Mouse (Mus musculus) CH12.LX (cell line): ENCODE results near the gene Casq2. TPM values are rescaled to one million over a fixed set of nuclear protein-coding genes. Genes with fewer than 3 reads are reported as not detected.

Experiments used
- DNase-seq: peaks from one replicate; pipeline ENCODE4 v3.0.0-alpha.2; 2013; ENCODE audit errors: extremely low read depth
- H3K27ac ChIP-seq: 2 replicates; pipeline ENCODE4 v1.5.1; 2012; ENCODE audit warnings: low read depth, mild to moderate bottlenecking, control low read depth, moderate library complexity; ENCODE audit not compliant: insufficient read depth
- H3K27me3 ChIP-seq: replicated peaks from 2 replicates; pipeline ENCODE3; 2012; ENCODE audit warnings: inconsistent platforms
- H3K36me3 ChIP-seq, 2 experiments: replicated peaks in 1 of 2; 2 replicates each; pipeline versions ENCODE3 to v1.6.1; 2012; ENCODE audit warnings: inconsistent platforms in 1 of 2, low read length in 1 of 2, mild to moderate bottlenecking in 1 of 2, mixed read lengths in 1 of 2, moderate library complexity in 1 of 2; ENCODE audit not compliant: control insufficient read depth in 1 of 2, insufficient read depth in 1 of 2
- H3K4me1 ChIP-seq, 2 experiments: 2 replicates each; pipeline ENCODE4 v1.6.1; 2012; ENCODE audit warnings: inconsistent platforms in 1 of 2, moderate library complexity in 1 of 2; ENCODE audit not compliant: insufficient read depth in 2 of 2, control insufficient read depth in 1 of 2
- H3K4me2 ChIP-seq: 2 replicates; pipeline ENCODE4 v1.6.1; 2012; ENCODE audit warnings: low read depth, mild to moderate bottlenecking, control low read depth; ENCODE audit not compliant: poor library complexity, insufficient read depth, severe bottlenecking
- H3K4me3 ChIP-seq, 3 experiments: fragments of 150-350 bp in 1 of 3; sonication (generic) in 1 of 3; replicated peaks in 1 of 3; 2 replicates each; pipeline versions ENCODE3 to v1.5.1; 2011 to 2012; ENCODE audit warnings: low read depth in 2 of 3, low read length in 2 of 3, mild to moderate bottlenecking in 2 of 3, moderate library complexity in 2 of 3, control low read depth in 1 of 3, improper control_type of control experiment in 1 of 3, inconsistent platforms in 1 of 3, mixed read lengths in 1 of 3; ENCODE audit not compliant: poor library complexity in 1 of 3
- H3K79me2 ChIP-seq: replicated peaks from 2 replicates; pipeline ENCODE4 v1.6.1; 2012; ENCODE audit warnings: mild to moderate bottlenecking, moderate library complexity; ENCODE audit not compliant: control insufficient read depth, poor library complexity, insufficient read depth, severe bottlenecking; ENCODE audit errors: extremely low read depth
- H3K9ac ChIP-seq: 2 replicates; pipeline ENCODE4 v1.6.1; 2012; ENCODE audit warnings: low read depth, mild to moderate bottlenecking, control low read depth, moderate library complexity; ENCODE audit not compliant: insufficient read depth
- H3K9me3 ChIP-seq: replicated peaks from 2 replicates; pipeline ENCODE3; 2012; ENCODE audit warnings: low read length, inconsistent platforms, mixed read lengths
- BHLHE40 ChIP-seq: IDR thresholded peaks from 2 replicates; pipeline ENCODE4 v1.6.1; 2011; ENCODE audit warnings: mild to moderate bottlenecking, low read depth, low read length, improper control_type of control experiment
- CHD2 ChIP-seq: IDR thresholded peaks from 2 replicates; pipeline ENCODE4 v1.6.1; 2011; ENCODE audit warnings: low read length, improper control_type of control experiment
- CTCF ChIP-seq, 2 experiments: IDR thresholded peaks in 1 of 2; conservative IDR thresholded peaks in 1 of 2; 2 replicates each; pipeline ENCODE4 v1.5.1; 2011 to 2012; ENCODE audit warnings: low read depth in 2 of 2, low read length in 2 of 2, improper control_type of control experiment in 1 of 2, inconsistent platforms in 1 of 2, mild to moderate bottlenecking in 1 of 2, moderate library complexity in 1 of 2
- EP300 ChIP-seq: IDR thresholded peaks from 2 replicates; pipeline ENCODE4 v1.6.1; 2011; ENCODE audit warnings: low read length, improper control_type of control experiment
- HCFC1 ChIP-seq: IDR thresholded peaks from 2 replicates; pipeline ENCODE4 v1.6.1; 2012; ENCODE audit warnings: low read depth, mild to moderate bottlenecking, inconsistent platforms, low read length, improper control_type of control experiment
- JUN ChIP-seq: IDR thresholded peaks from 2 replicates; pipeline ENCODE4 v1.6.1; 2011; ENCODE audit warnings: low read depth, mild to moderate bottlenecking, low read length, improper control_type of control experiment, moderate library complexity; ENCODE audit not compliant: insufficient read depth
- KAT2A ChIP-seq: IDR thresholded peaks from 2 replicates; pipeline ENCODE4 v1.6.1; 2012; ENCODE audit warnings: low read length, improper control_type of control experiment, inconsistent platforms; ENCODE audit not compliant: insufficient replicate concordance
- MAFK ChIP-seq: IDR thresholded peaks from 2 replicates; pipeline ENCODE4 v1.6.1; 2011; ENCODE audit warnings: low read length, improper control_type of control experiment; ENCODE audit not compliant: insufficient replicate concordance
- MAX ChIP-seq: IDR thresholded peaks from 2 replicates; pipeline ENCODE4 v1.6.1; 2011; ENCODE audit warnings: low read length, improper control_type of control experiment
- MAZ ChIP-seq: IDR thresholded peaks from 2 replicates; pipeline ENCODE4 v1.6.1; 2012; ENCODE audit warnings: low read depth, mild to moderate bottlenecking, inconsistent platforms, low read length, improper control_type of control experiment, moderate library complexity
- MXI1 ChIP-seq: IDR thresholded peaks from 2 replicates; pipeline ENCODE4 v1.6.1; 2011; ENCODE audit warnings: mild to moderate bottlenecking, low read depth, low read length, improper control_type of control experiment
- MYC ChIP-seq: IDR thresholded peaks from 2 replicates; pipeline ENCODE4 v1.6.1; 2011; ENCODE audit warnings: low read depth, mild to moderate bottlenecking, improper control_type of control experiment, low read length
- NRF1 ChIP-seq: IDR thresholded peaks from 2 replicates; pipeline ENCODE4 v1.6.1; 2014; ENCODE audit warnings: low read depth, mild to moderate bottlenecking, inconsistent platforms, low read length, improper control_type of control experiment, moderate library complexity
- PAX5 ChIP-seq: IDR thresholded peaks from 2 replicates; pipeline ENCODE4 v1.6.1; 2012; ENCODE audit warnings: low read length, inconsistent platforms, mixed read lengths
- POLR2A ChIP-seq: IDR thresholded peaks from 2 replicates; pipeline ENCODE4 v1.6.1; 2011; ENCODE audit warnings: low read depth, mild to moderate bottlenecking, improper control_type of control experiment, low read length
- POLR2AphosphoS2 ChIP-seq: IDR thresholded peaks from 2 replicates; pipeline ENCODE4 v1.6.1; 2011; ENCODE audit warnings: low read depth, low read length, improper control_type of control experiment
- RAD21 ChIP-seq: IDR thresholded peaks from 2 replicates; pipeline ENCODE4 v1.6.1; 2011; ENCODE audit warnings: low read depth, mild to moderate bottlenecking, low read length, improper control_type of control experiment, moderate library complexity
- RCOR1 ChIP-seq: conservative IDR thresholded peaks from 2 replicates; pipeline ENCODE4 v1.6.1; 2012; ENCODE audit warnings: low read depth, mild to moderate bottlenecking, inconsistent platforms, low read length, improper control_type of control experiment
- SMC3 ChIP-seq: IDR thresholded peaks from 2 replicates; pipeline ENCODE4 v1.6.1; 2011; ENCODE audit warnings: low read depth, low read length, improper control_type of control experiment
- TCF12 ChIP-seq: IDR thresholded peaks from 2 replicates; pipeline ENCODE4 v1.6.1; 2014; ENCODE audit warnings: low read depth, mild to moderate bottlenecking, inconsistent platforms, low read length, improper control_type of control experiment
- USF2 ChIP-seq: conservative IDR thresholded peaks from 2 replicates; pipeline ENCODE4 v1.6.1; 2011; ENCODE audit warnings: low read depth, low read length, improper control_type of control experiment
- ZKSCAN1 ChIP-seq: IDR thresholded peaks from 2 replicates; pipeline ENCODE4 v1.6.1; 2012; ENCODE audit warnings: low read depth, inconsistent platforms, low read length, improper control_type of control experiment, borderline replicate concordance
- ZMIZ1 ChIP-seq: IDR thresholded peaks from 2 replicates; pipeline ENCODE4 v1.6.1; 2012; ENCODE audit warnings: low read depth, mild to moderate bottlenecking, inconsistent platforms, low read length, improper control_type of control experiment
- dilution Hi-C: fragments of 300-500 bp; cut with MboI; formaldehyde crosslinking; loops from 2 replicates; pipeline ENCODE4 v1.14.3; 2020; ENCODE audit warnings: low sequenced_read_pairs; ENCODE audit not compliant: extremely low pct_unique_long_range_greater_than_20kb, extremely low pct_ligation_motif_present
- in situ Hi-C: fragments of 300-500 bp; cut with MboI; formaldehyde crosslinking; loops from 3 replicates; pipeline ENCODE4 v1.14.3; 2019; ENCODE audit warnings: low sequenced_read_pairs, low pct_ligation_motif_present, low pct_unique_long_range_greater_than_20kb, mixed read lengths
- polyA plus RNA-seq: library from polyadenylated mRNA; unstranded; fragments of >175 nt; gene quantifications from 2 replicates; pipeline ENCODE4 v1.2.1, GENCODE M21; 2012; ENCODE audit warnings: low read depth; ENCODE audit not compliant: insufficient read length
- total RNA-seq, 2 experiments: library from RNA; depleted of rRNA; stranded (reverse); fragments of 300-350 nt in 1 of 2; fragments of >200 nt in 1 of 2; gene quantifications; 2 replicates each; pipeline ENCODE4 v1.2.3; 2012 to 2014

Gene Casq2
- total and polyA plus RNA-seq, 3 experiments: not detected

- Histone ChIP-seq H3K4me3 (no peak overlapping the region), H3K9ac (no peak overlapping the region), H3K27me3 (no peaks in the 10 kb centered on the region), H3K4me2 (no peak overlapping the region), H3K79me2 (no peaks in the 10 kb centered on the region), H3K4me1 (peaks cover 0 to 12% of the 10 kb centered on the region in 2 experiments; a peak in 1 of 4 replicates), H3K27ac (no peak overlapping the region), H3K36me3 (no peaks in the 10 kb centered on the region), H3K9me3 (no peaks in the 10 kb centered on the region)
- TF ChIP-seq ZKSCAN1 (no peak), HCFC1 (no peak), TCF12 (no peak), MXI1 (no peak), USF2 (no peak), MAZ (no peak), MYC (no peak), SMC3 (no peak), RAD21 (no peak), KAT2A (no peak), MAX (no peak)
- dilution Hi-C loops (no loop called here), in situ Hi-C loops (loop anchor here (25.0 kb wide), 1 partner anchor 165 kb away; no protein-coding TSS in a partner anchor)
- no peak for DNase-seq
Measured at GRCm38 (mm10) chr3:102052036-102052435, 34.2 kb upstream of the Casq2 start.

GRCm38 (mm10) chr3:102053293-102053692, 32.9 kb upstream of the Casq2 start:
- no peak for DNase-seq
- Histone ChIP-seq H3K9ac (no peak overlapping the region), H3K27ac (no peak overlapping the region), H3K4me2 (no peak overlapping the region; the same call in 1 of the 2 replicates), H3K4me1 (peaks cover 0 to 12% of the 10 kb centered on the region in 2 experiments; a peak in 1 of 4 replicates)
- TF ChIP-seq EP300: no peak
- TF ChIP-seq MAZ: no peak
- no peak for TF ChIP-seq ZMIZ1
- no peak for TF ChIP-seq MYC
- no peak for TF ChIP-seq PAX5
- TF ChIP-seq USF2: no peak
- TF ChIP-seq RCOR1: no peak
- no peak for TF ChIP-seq KAT2A
- TF ChIP-seq BHLHE40: no peak
- TF ChIP-seq CTCF (conservative IDR thresholded peaks at IDR 0.05 in 1 of 2, IDR thresholded peaks at IDR 0.05 in 1 of 2; ENCODE audit: low read depth in 2 of 2, low read length in 2 of 2): no peak
- no peak for TF ChIP-seq SMC3
- no peak for TF ChIP-seq CHD2
- no peak for TF ChIP-seq POLR2AphosphoS2
- no peak for TF ChIP-seq POLR2A
- no peak for TF ChIP-seq JUN
- no peak for TF ChIP-seq ZKSCAN1
- no peak for TF ChIP-seq NRF1
- TF ChIP-seq MAFK: no peak
- TF ChIP-seq, all 38 proteins: peak for 0
- in situ Hi-C loops: loop anchor here (25.0 kb wide), 1 partner anchor 166 kb away; no protein-coding TSS in a partner anchor
- dilution Hi-C loops: no loop called here
- Histone ChIP-seq H3K9me3 (no peaks in the 10 kb centered on the region), H3K36me3 (no peaks in the 10 kb centered on the region), H3K4me3 (no peak overlapping the region), H3K27me3 (no peaks in the 10 kb centered on the region), H3K79me2 (no peaks in the 10 kb centered on the region)
